Comparison of ENCODE assay signal across 8 mouse cellular contexts in genomic region chr19:4992904-4993303, GRCm38 (mm10). TPM values are rescaled to one million over a fixed set of nuclear protein-coding genes. Genes with fewer than 3 reads are reported as not detected.
A peak's percentile ranks its signal among the peaks of the same experiment; 100 is the strongest.
DNase-seq lines count a peak whose midpoint lies in the region; ATAC-seq and TF ChIP-seq lines count a peak whose summit lies in the region.

No protein-coding gene starts in this region.

- H3K4me2 ChIP-seq in forebrain, embryonic 11.5 days (ENCODE audit: low read depth, low read length, severe bottlenecking): no peak overlapping the region
- H3K4me2 ChIP-seq in forebrain, embryonic 12.5 days: no peak overlapping the region
- H3K4me2 ChIP-seq in lung, postnatal 0 days (replicated peaks; ENCODE audit: low read depth, low read length): no peak overlapping the region
- 0 out of 2 replicates have a peak overlapping the region, but pooled peaks have one; percentile 11 for H3K4me2 ChIP-seq in stomach, postnatal 0 days (replicated peaks; ENCODE audit: low read depth)

- no peak overlapping the region for H3K27ac ChIP-seq in forebrain, embryonic 11.5 days (ENCODE audit: low read depth, low read length)
- no peak overlapping the region for H3K27ac ChIP-seq in forebrain, embryonic 12.5 days
- H3K27ac ChIP-seq in lung, postnatal 0 days (ENCODE audit: low read length): no peak overlapping the region
- no peak overlapping the region for H3K27ac ChIP-seq in stomach, postnatal 0 days (replicated peaks)

- no peak for ATAC-seq in forebrain, embryonic 11.5 days (replicated peaks; ENCODE audit: low FRiP score)
- no peak for ATAC-seq in forebrain, embryonic 12.5 days (ENCODE audit: low FRiP score)
- ATAC-seq in inflammation-experienced regulatory T-cells, adult 6 months: peak; percentile 88
- peak; percentile 73 for ATAC-seq in lung, postnatal 0 days
- ATAC-seq in stomach, postnatal 0 days (ENCODE audit: low FRiP score, low TSS enrichment): peak; percentile 82; the same call in 1 of the 2 replicates

- H3K4me3 ChIP-seq in forebrain, embryonic 11.5 days (ENCODE audit: low read depth, low read length): no peak overlapping the region
- H3K4me3 ChIP-seq in forebrain, embryonic 12.5 days (replicated peaks): no peak overlapping the region
- no peak overlapping the region for H3K4me3 ChIP-seq in lung, postnatal 0 days (ENCODE audit: low read depth, low read length)
- no peak overlapping the region for H3K4me3 ChIP-seq in stomach, postnatal 0 days (ENCODE audit: low read depth, low read length)

- DNase-seq in forebrain, embryonic 11.5 days (ENCODE audit: low spot score): peak; percentile 49
- peak; percentile 92 for DNase-seq in 416B (ENCODE audit: low read depth)
- peak; percentile 73 for DNase-seq in brain, embryonic 14.5 days (ENCODE audit: low read depth)
- peak; percentile 90 for DNase-seq in gastrocnemius, adult 18-20 months (ENCODE audit: low spot score)
- peak; percentile 88 for DNase-seq in lung, postnatal 0 days (ENCODE audit: low spot score)
- peak; percentile 70 for DNase-seq in stomach, postnatal 0 days (ENCODE audit: low spot score)

- no peak overlapping the region for H3K9ac ChIP-seq in forebrain, embryonic 11.5 days (ENCODE audit: low read length)
- H3K9ac ChIP-seq in forebrain, embryonic 12.5 days: no peak overlapping the region
- H3K9ac ChIP-seq in lung, postnatal 0 days (replicated peaks; ENCODE audit: low read depth): no peak overlapping the region
- H3K9ac ChIP-seq in stomach, postnatal 0 days (ENCODE audit: low read length): no peak overlapping the region

- no peak for TF ChIP-seq CTCF in brain, embryonic 14.5 days (IDR thresholded peaks at IDR 0.05; ENCODE audit: borderline replicate concordance, extremely low read depth, insufficient read depth, insufficient read length)
- TF ChIP-seq CTCF in lung, postnatal 0 days (IDR thresholded peaks at IDR 0.05): peak; percentile 16; the same call in 1 of the 2 replicates
- TF ChIP-seq CTCF in stomach, postnatal 0 days (IDR thresholded peaks at IDR 0.05; ENCODE audit: low read depth): peak; percentile 49

- 15% methylated on average over 9 of the region's 9 CpGs for WGBS in forebrain, embryonic 11.5 days
- WGBS in forebrain, embryonic 12.5 days: 14% methylated on average over 9 of the region's 9 CpGs
- WGBS in lung, postnatal 0 days: 1% methylated on average over 9 of the region's 9 CpGs
- WGBS in stomach, postnatal 0 days: 1% methylated on average over 8 of the region's 9 CpGs

- H3K9me3 ChIP-seq in forebrain, embryonic 11.5 days (ENCODE audit: control insufficient read depth, low read length): no peaks in the 10 kb centered on the region
- no peaks in the 10 kb centered on the region for H3K9me3 ChIP-seq in forebrain, embryonic 12.5 days
- no peaks in the 10 kb centered on the region for H3K9me3 ChIP-seq in lung, postnatal 0 days (ENCODE audit: low read length)
- no peaks in the 10 kb centered on the region for H3K9me3 ChIP-seq in stomach, postnatal 0 days (ENCODE audit: control insufficient read depth, low read length)

- no peak for TF ChIP-seq POLR2A in brain, embryonic 14.5 days (IDR thresholded peaks at IDR 0.05; ENCODE audit: borderline replicate concordance, extremely low read depth, insufficient read depth, insufficient read length, poor library complexity, severe bottlenecking)

- no peak for TF ChIP-seq EP300 in lung, postnatal 0 days (IDR thresholded peaks at IDR 0.05)
- TF ChIP-seq EP300 in stomach, postnatal 0 days (optimal IDR thresholded peaks at IDR 0.05): peak; percentile 43

- no peaks in the 10 kb centered on the region for H3K36me3 ChIP-seq in forebrain, embryonic 11.5 days (ENCODE audit: control insufficient read depth, insufficient read depth, low read length)
- H3K36me3 ChIP-seq in forebrain, embryonic 12.5 days (replicated peaks): no peaks in the 10 kb centered on the region
- H3K36me3 ChIP-seq in lung, postnatal 0 days (ENCODE audit: insufficient read depth, low read length): no peaks in the 10 kb centered on the region
- H3K36me3 ChIP-seq in stomach, postnatal 0 days (ENCODE audit: control insufficient read depth, insufficient read depth, low read length): no peaks in the 10 kb centered on the region

- peaks cover 28% of the 10 kb centered on the region for H3K27me3 ChIP-seq in forebrain, embryonic 11.5 days (ENCODE audit: control insufficient read depth, insufficient read depth, low read length)
- peaks cover 83% of the 10 kb centered on the region for H3K27me3 ChIP-seq in forebrain, embryonic 12.5 days
- H3K27me3 ChIP-seq in lung, postnatal 0 days (replicated peaks; ENCODE audit: insufficient read depth, low read length): peaks cover 22% of the 10 kb centered on the region
- H3K27me3 ChIP-seq in stomach, postnatal 0 days (ENCODE audit: control insufficient read depth, insufficient read depth, low read length): peaks cover 4% of the 10 kb centered on the region; the same call in 1 of the 2 replicates

- H3K4me1 ChIP-seq in forebrain, embryonic 11.5 days (replicated peaks; ENCODE audit: control insufficient read depth, insufficient read depth, low read length): no peaks in the 10 kb centered on the region
- H3K4me1 ChIP-seq in forebrain, embryonic 12.5 days: peaks cover 15% of the 10 kb centered on the region
- no peaks in the 10 kb centered on the region for H3K4me1 ChIP-seq in lung, postnatal 0 days (ENCODE audit: insufficient read depth, low read depth, low read length)
- no peaks in the 10 kb centered on the region for H3K4me1 ChIP-seq in stomach, postnatal 0 days (replicated peaks; ENCODE audit: control insufficient read depth, insufficient read depth)

RNA-seq across cellular contexts. Expression of gene Npas4, which starts 2.8 kb away (rescaled TPM):
- not detected in 2 replicates for polyA plus RNA-seq in forebrain, embryonic 11.5 days (2014; fragmentation: Nextera tagmentation; extraction: Ambion mirVana)
- 0.09 and 0.14 TPM in 2 replicates for polyA plus RNA-seq in forebrain, embryonic 12.5 days (2016; fragmentation: Nextera tagmentation; extraction: Ambion mirVana)
- polyA plus RNA-seq in brain, embryonic 14.5 days (2012; rRNA removed): 4.1 and 7.8 TPM in 2 replicates
- total RNA-seq in gastrocnemius, adult 18-20 months (2021): not detected
- polyA plus RNA-seq in inflammation-experienced regulatory T-cells, adult 6 months (2017; shearing (Covaris generic)): 1 to 10 TPM in 2 of 3 experiments, under 1 TPM in 1; 0.60 to 1.9 (median 1.4) TPM
- polyA plus RNA-seq in lung, postnatal 0 days (2015; fragmentation: Nextera tagmentation; extraction: Ambion mirVana): 0.04 TPM in 1 of 2 replicates, not detected in the other
- polyA plus RNA-seq in stomach, postnatal 0 days (2015; fragmentation: Nextera tagmentation; extraction: Ambion mirVana): 0.08 and 0.12 TPM in 2 replicates

RNA-seq across cellular contexts. Expression of gene Slc29a2, which starts 30.8 kb away (rescaled TPM):
- 5.5 and 8.3 TPM in 2 replicates for polyA plus RNA-seq in forebrain, embryonic 11.5 days (2014; fragmentation: Nextera tagmentation; extraction: Ambion mirVana)
- 7.2 and 7.4 TPM in 2 replicates for polyA plus RNA-seq in forebrain, embryonic 12.5 days (2016; fragmentation: Nextera tagmentation; extraction: Ambion mirVana)
- 31.1 and 34.9 TPM in 2 replicates for polyA plus RNA-seq in brain, embryonic 14.5 days (2012; rRNA removed)
- total RNA-seq in gastrocnemius, adult 18-20 months (2021): 1 to 10 TPM; 4.1 to 5.3 TPM
- 1 to 10 TPM in 2 of 3 experiments, under 1 TPM in 1; 0.20 to 2.4 (median 1.7) TPM for polyA plus RNA-seq in inflammation-experienced regulatory T-cells, adult 6 months (2017; shearing (Covaris generic))
- polyA plus RNA-seq in lung, postnatal 0 days (2015; fragmentation: Nextera tagmentation; extraction: Ambion mirVana): 0.88 TPM in 2 replicates
- polyA plus RNA-seq in stomach, postnatal 0 days (2015; fragmentation: Nextera tagmentation; extraction: Ambion mirVana): 1.7 and 1.8 TPM in 2 replicates

RNA-seq across cellular contexts. Expression of gene Mrpl11, which starts 31.0 kb away (rescaled TPM):
- polyA plus RNA-seq in forebrain, embryonic 11.5 days (2014; fragmentation: Nextera tagmentation; extraction: Ambion mirVana): 136 and 145 TPM in 2 replicates
- polyA plus RNA-seq in forebrain, embryonic 12.5 days (2016; fragmentation: Nextera tagmentation; extraction: Ambion mirVana): 130 and 138 TPM in 2 replicates
- 70.0 and 81.9 TPM in 2 replicates for polyA plus RNA-seq in brain, embryonic 14.5 days (2012; rRNA removed)
- 10 to 100 TPM; 64.6 to 66.7 TPM for total RNA-seq in gastrocnemius, adult 18-20 months (2021)
- 10 to 100 TPM; 76.1 to 89.6 (median 87.7) TPM for polyA plus RNA-seq in inflammation-experienced regulatory T-cells, adult 6 months (2017; shearing (Covaris generic))
- polyA plus RNA-seq in lung, postnatal 0 days (2015; fragmentation: Nextera tagmentation; extraction: Ambion mirVana): 52.1 and 55.1 TPM in 2 replicates
- polyA plus RNA-seq in stomach, postnatal 0 days (2015; fragmentation: Nextera tagmentation; extraction: Ambion mirVana): 67.9 and 78.0 TPM in 2 replicates

RNA-seq across cellular contexts. Expression of gene B4gat1, which starts 45.7 kb away (rescaled TPM):
- polyA plus RNA-seq in forebrain, embryonic 11.5 days (2014; fragmentation: Nextera tagmentation; extraction: Ambion mirVana): 35.2 and 40.4 TPM in 2 replicates
- 37.6 and 37.9 TPM in 2 replicates for polyA plus RNA-seq in forebrain, embryonic 12.5 days (2016; fragmentation: Nextera tagmentation; extraction: Ambion mirVana)
- polyA plus RNA-seq in brain, embryonic 14.5 days (2012; rRNA removed): 46.8 and 49.8 TPM in 2 replicates
- total RNA-seq in gastrocnemius, adult 18-20 months (2021): 10 to 100 TPM; 18.7 to 23.2 TPM
- 10 to 100 TPM; 10.3 to 12.5 (median 10.4) TPM for polyA plus RNA-seq in inflammation-experienced regulatory T-cells, adult 6 months (2017; shearing (Covaris generic))
- polyA plus RNA-seq in lung, postnatal 0 days (2015; fragmentation: Nextera tagmentation; extraction: Ambion mirVana): 33.8 and 36.3 TPM in 2 replicates
- polyA plus RNA-seq in stomach, postnatal 0 days (2015; fragmentation: Nextera tagmentation; extraction: Ambion mirVana): 22.3 and 23.6 TPM in 2 replicates

RNA-seq across cellular contexts. Expression of gene AC124502.3, which starts 45.8 kb away (rescaled TPM):
- 4.0 and 4.2 TPM in 2 replicates for polyA plus RNA-seq in forebrain, embryonic 11.5 days (2014; fragmentation: Nextera tagmentation; extraction: Ambion mirVana)
- polyA plus RNA-seq in forebrain, embryonic 12.5 days (2016; fragmentation: Nextera tagmentation; extraction: Ambion mirVana): 2.5 and 3.4 TPM in 2 replicates
- 1.9 and 2.8 TPM in 2 replicates for polyA plus RNA-seq in brain, embryonic 14.5 days (2012; rRNA removed)
- 1 to 10 TPM in 1 of 2 experiments, under 1 TPM in 1; 0.50 to 1.2 TPM for total RNA-seq in gastrocnemius, adult 18-20 months (2021)
- polyA plus RNA-seq in inflammation-experienced regulatory T-cells, adult 6 months (2017; shearing (Covaris generic)): under 1 TPM; 0.41 to 0.81 (median 0.44) TPM
- 1.1 and 1.6 TPM in 2 replicates for polyA plus RNA-seq in lung, postnatal 0 days (2015; fragmentation: Nextera tagmentation; extraction: Ambion mirVana)
- 0.24 and 1.1 TPM in 2 replicates for polyA plus RNA-seq in stomach, postnatal 0 days (2015; fragmentation: Nextera tagmentation; extraction: Ambion mirVana)

Comparison
In these comparisons a context has a peak if more than half of its experiments do, and no peak if none do; other contexts are left out.
1. ATAC-seq: peak in inflammation-experienced regulatory T-cells, adult 6 months (single experiment), lung, postnatal 0 days (single experiment) and stomach, postnatal 0 days (single experiment); none in forebrain, embryonic 11.5 days (single experiment) and forebrain, embryonic 12.5 days (single experiment).
2. Peak in every context shown above with its lines, with median percentiles within 50 percentile points of each other: DNase-seq.